Mouse (Mus musculus) liver, embryonic 12.5 days (tissue): ENCODE data around the gene Gper1. TPM values are rescaled to one million over a fixed set of nuclear protein-coding genes. Genes with fewer than 3 reads are reported as not detected.
"Not testable (repeated sequence)": the region's sequence is repeated elsewhere in the genome, so short reads cannot be mapped to it uniquely, and the experiment has no call there.

Experiments used
- ATAC-seq: fragments of 200-750 bp; cut with Nextera tagmentation; 2 replicates; pipeline ENCODE4 v1.8.0; 2017; ENCODE audit warnings: moderate number of reproducible peaks, mild to moderate bottlenecking, moderate library complexity
- H3K27ac ChIP-seq: fragments of 300-500 bp; sonication (generic); 2 replicates; pipeline ENCODE4 v1.5.1; 2016; ENCODE audit warnings: mild to moderate bottlenecking
- H3K27me3 ChIP-seq: fragments of 300-500 bp; sonication (generic); replicated peaks from 2 replicates; pipeline ENCODE4 v1.6.1; 2016; ENCODE audit warnings: mild to moderate bottlenecking, moderate library complexity
- H3K36me3 ChIP-seq: fragments of 300-500 bp; sonication (generic); 2 replicates; pipeline ENCODE4 v1.6.1; 2016; ENCODE audit warnings: mild to moderate bottlenecking, moderate library complexity
- H3K4me1 ChIP-seq: fragments of 300-500 bp; sonication (generic); 2 replicates; pipeline ENCODE4 v1.6.1; 2016
- H3K4me2 ChIP-seq: fragments of 300-500 bp; sonication (generic); 2 replicates; pipeline ENCODE4 v1.6.1; 2016; ENCODE audit warnings: mild to moderate bottlenecking, moderate library complexity
- H3K4me3 ChIP-seq: fragments of 300-500 bp; sonication (generic); 2 replicates; pipeline ENCODE4 v1.5.1; 2016; ENCODE audit warnings: mild to moderate bottlenecking, moderate library complexity
- H3K9ac ChIP-seq: fragments of 300-500 bp; sonication (generic); 2 replicates; pipeline ENCODE4 v1.6.1; 2016; ENCODE audit warnings: mild to moderate bottlenecking, moderate library complexity
- H3K9me3 ChIP-seq: fragments of 300-500 bp; sonication (generic); replicated peaks from 2 replicates; pipeline ENCODE4 v1.6.1; 2016; ENCODE audit warnings: mild to moderate bottlenecking, moderate library complexity
- WGBS: fragments of 180-500 bp; shearing (Covaris S2); methylation state at CpG from one replicate; pipeline ENCODE4 v1.1.7; 2016; ENCODE audit not compliant: insufficient replicate concordance; 5-methylcytosine and 5-hydroxymethylcytosine counted together
- polyA plus RNA-seq: library from polyadenylated mRNA; unstranded; fragments of >200 nt; fragmentation: Nextera tagmentation; extraction: Ambion mirVana; gene quantifications from 2 replicates; pipeline ENCODE4 v1.2.1, GENCODE M21; 2016

Gene Gper1
- polyA plus RNA-seq, 1 experiment from 2014 or later, result 0.51 TPM

DNA sequence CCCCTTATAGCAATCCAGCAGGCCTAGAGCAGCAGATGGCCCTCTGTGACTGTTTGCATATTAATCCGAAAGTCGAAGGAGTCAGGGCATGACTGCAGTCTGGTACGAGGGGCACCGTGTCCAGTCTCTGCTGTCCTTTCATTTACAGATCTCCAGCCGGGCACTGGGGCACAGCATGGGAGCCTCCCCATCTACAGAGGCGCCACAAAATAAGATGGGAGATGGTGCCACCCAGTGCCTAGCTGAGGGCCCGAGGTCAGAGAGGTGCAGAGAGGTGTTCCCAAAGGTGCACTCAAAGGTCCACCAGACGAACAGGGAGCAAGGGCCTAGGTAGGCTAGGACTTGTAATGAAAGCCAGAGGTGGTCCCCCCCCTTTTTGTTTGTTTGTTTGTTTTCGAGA is 39.7 kb upstream of the Gper1 start:
- Histone ChIP-seq H3K9ac (peak overlapping the region; percentile 83), H3K9me3 (no peaks in the 10 kb centered on the region), H3K4me2 (peak overlapping the region; percentile 91), H3K27me3 (no peaks in the 10 kb centered on the region), H3K4me1 (peaks cover 95% of the 10 kb centered on the region), H3K27ac (peak overlapping the region; percentile 100), H3K36me3 (peaks cover 41% of the 10 kb centered on the region), H3K4me3 (peak overlapping the region; percentile 78)
- WGBS, result 43% methylated on average over 9 of the region's 9 CpGs
- no peak for ATAC-seq

- Histone ChIP-seq H3K27ac (peak overlapping the region; percentile 100), H3K9ac (peak overlapping the region; percentile 83)
- no peak for ATAC-seq
These were observed 38.4 kb upstream of the Gper1 start for GRCm38 (mm10) chr5:139384531-139384930.

DNA sequence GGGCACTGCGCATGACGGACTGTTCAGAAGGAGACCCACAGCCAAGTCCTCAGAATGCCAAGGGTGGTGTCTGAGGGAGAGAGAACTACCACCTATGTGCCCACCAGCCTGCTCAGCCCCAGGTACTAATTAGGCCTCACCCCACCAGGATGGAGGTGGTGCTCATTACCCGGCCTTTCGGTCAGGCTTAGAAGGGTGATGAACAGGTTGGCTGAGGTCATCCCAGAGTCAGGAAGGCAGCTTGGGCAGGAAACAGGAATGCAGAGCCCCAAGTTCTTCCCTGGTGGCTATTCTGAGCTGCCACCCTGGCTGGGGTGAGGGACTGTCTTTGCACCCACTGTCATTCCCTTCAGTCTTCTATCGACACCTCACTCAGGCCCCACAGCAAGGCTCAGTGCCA is 36.9 kb upstream of the Gper1 start:
- Histone ChIP-seq H3K4me3 (peak overlapping the region; percentile 1; the same call in 1 of the 2 replicates), H3K27ac (peak overlapping the region; percentile 100)
- WGBS, result 88% methylated on average over 5 of the region's 5 CpGs

More at GRCm38 (mm10) chr5:139384531-139384930, 38.4 kb upstream of the Gper1 start:
- Histone ChIP-seq H3K27me3 (no peaks in the 10 kb centered on the region), H3K36me3 (peaks cover 45% of the 10 kb centered on the region), H3K4me2 (peak overlapping the region; percentile 91), H3K4me1 (peaks cover 95% of the 10 kb centered on the region), H3K9me3 (no peaks in the 10 kb centered on the region), H3K4me3 (no peak overlapping the region)
- WGBS, result 60% methylated on average over 10 of the region's 10 CpGs

DNA sequence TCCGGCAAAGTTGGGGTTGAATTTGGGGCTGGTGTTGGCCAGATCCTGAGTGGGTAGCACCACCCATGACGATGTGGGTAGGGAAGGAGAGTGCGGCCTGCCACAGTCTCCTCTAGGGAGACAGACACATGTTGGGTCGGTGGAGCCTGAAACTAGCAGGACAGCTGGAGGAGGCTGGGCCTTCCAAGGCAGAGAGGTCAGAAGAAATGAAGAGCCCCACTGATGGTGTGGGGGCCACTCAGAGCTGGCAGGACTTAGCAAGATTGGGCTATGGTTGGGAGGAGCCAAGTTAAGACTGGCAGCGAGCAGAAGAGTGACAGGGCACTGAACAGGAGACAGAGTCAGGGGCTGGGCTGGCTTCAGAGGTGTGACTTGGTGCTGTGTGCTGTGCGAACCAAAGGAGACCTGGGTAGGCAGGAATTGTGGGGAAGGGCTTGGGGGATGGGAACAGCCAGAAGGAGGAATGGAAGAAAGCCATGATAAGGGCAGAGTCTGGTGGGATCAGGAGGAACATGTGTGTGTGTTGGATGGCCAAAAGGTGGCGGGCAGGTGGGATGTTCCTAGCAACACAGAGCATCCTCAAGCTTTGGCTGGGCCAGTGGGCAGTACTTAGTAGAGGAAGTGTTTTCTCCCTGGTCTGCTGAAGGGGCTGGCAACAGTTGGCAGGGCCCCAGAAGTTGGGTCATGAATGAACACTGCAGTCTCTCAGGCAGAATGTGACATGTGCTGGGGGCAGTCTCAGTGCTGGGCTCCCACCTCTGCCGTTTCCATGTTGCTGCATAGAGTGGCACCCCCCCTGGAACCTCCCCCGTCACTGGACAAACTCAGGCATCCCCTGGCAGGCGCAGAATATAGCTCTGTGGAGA is 35.4 kb upstream of the Gper1 start:
- 71% methylated on average over 10 of the region's 10 CpGs for whole genome bisulfite sequencing
- peak overlapping the region; percentile 73 for H3K4me3 ChIP-seq
- peaks cover 63% of the 10 kb centered on the region for H3K36me3 ChIP-seq
- peak overlapping the region; percentile 100 for H3K27ac ChIP-seq
- peak overlapping the region; percentile 93 for H3K9ac ChIP-seq
- H3K27me3 ChIP-seq, result no peaks in the 10 kb centered on the region
- H3K9me3 ChIP-seq, result no peaks in the 10 kb centered on the region
- H3K4me2 ChIP-seq, result peak overlapping the region; percentile 91
- H3K4me1 ChIP-seq, result peaks cover 97% of the 10 kb centered on the region
- ATAC-seq, result no peak

More for the DNA sequence above, 36.9 kb upstream of the Gper1 start:
- H3K4me1 ChIP-seq, result peaks cover 97% of the 10 kb centered on the region
- H3K9me3 ChIP-seq, result no peaks in the 10 kb centered on the region
- ATAC-seq, result no peak
- H3K9ac ChIP-seq, result peak overlapping the region; percentile 93; the same call in 1 of the 2 replicates
- peaks cover 48% of the 10 kb centered on the region for H3K36me3 ChIP-seq
- H3K27me3 ChIP-seq, result no peaks in the 10 kb centered on the region
- H3K4me2 ChIP-seq, result peak overlapping the region; percentile 91

GRCm38 (mm10) chr5:139388195-139388570 is 34.8 kb upstream of the Gper1 start:
- H3K4me2 ChIP-seq, result peak overlapping the region; percentile 91
- no peaks in the 10 kb centered on the region for H3K9me3 ChIP-seq
- no peaks in the 10 kb centered on the region for H3K27me3 ChIP-seq
- no peak for ATAC-seq
- H3K36me3 ChIP-seq, result peaks cover 69% of the 10 kb centered on the region
- H3K4me3 ChIP-seq, result peak overlapping the region; percentile 73
- H3K9ac ChIP-seq, result peak overlapping the region; percentile 93
- peaks cover 97% of the 10 kb centered on the region for H3K4me1 ChIP-seq
- H3K27ac ChIP-seq, result peak overlapping the region; percentile 100
- WGBS, result 60% methylated on average over 4 of the region's 4 CpGs

DNA sequence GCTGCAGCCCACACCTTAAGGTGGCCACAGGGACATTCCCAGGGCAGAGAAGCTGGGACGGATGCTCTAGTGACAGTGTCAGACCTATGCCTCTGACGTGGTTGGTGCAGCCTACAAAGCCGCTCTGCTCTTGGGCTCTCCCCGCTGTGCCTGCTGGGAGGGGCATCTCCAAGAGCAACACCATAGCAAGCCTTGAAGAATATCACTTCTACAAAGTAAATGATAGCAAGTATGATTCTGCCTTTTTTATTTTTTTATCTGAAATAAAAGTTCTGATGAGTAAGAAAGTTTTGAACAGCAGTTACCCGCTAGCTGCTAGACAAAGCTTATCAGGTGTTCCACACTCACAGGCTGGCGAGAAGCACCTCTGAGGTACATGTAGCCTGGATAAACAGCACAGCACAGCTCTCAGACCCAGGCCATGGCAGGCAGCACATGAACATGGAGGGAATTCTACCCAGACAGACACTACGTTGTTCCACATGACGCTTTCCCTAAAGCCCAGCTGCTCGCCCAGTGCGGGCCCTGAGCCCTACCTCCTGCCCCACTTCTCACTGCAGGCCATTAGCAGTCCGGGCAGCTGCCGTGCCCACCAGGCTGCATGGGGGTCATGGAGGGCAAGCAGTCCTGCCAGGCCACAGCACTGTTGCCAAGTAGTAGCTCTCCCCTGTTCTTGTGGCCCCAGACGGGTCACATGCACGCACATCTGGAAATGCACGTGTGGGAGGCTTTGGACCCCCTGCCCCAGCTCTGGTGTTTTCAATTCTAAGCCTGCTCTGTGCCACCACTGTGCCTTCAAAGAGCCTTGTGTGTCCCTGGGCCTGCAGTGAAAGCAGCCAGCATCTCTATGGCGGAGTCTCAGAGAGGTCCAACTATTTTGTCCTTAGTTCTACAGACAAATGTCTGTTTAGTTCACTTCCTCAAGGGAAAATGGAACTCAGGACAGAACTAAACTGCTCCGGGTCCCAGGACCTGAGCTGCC is 34.0 kb upstream of the Gper1 start:
- Histone ChIP-seq H3K27ac (peak overlapping the region; percentile 100), H3K9me3 (no peaks in the 10 kb centered on the region), H3K4me2 (peak overlapping the region; percentile 91), H3K9ac (peak overlapping the region; percentile 93), H3K27me3 (no peaks in the 10 kb centered on the region), H3K4me1 (peaks cover 97% of the 10 kb centered on the region), H3K36me3 (peaks cover 72% of the 10 kb centered on the region), H3K4me3 (peak overlapping the region; percentile 73)
- peak; percentile 79 for ATAC-seq
- WGBS, result 32% methylated on average over 17 of the region's 17 CpGs

DNA sequence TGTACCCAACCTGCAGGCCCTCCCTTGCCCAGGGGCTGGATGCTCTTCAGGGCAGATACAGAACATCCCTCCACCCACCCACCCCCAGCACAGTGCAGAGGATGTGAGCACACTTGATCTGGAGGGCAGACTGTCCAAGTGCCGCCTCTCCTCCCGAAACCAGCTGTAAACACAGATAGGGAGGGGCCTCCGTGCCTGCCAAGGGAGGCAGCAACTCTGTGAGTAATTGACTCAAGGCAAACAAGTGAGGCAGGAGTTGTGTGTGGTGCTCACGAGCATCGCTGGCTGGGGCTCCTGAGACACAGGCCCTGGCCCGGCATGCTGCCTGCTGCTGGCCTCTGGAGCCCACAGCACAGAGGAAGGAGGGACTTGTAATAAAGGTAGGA is 33.3 kb upstream of the Gper1 start:
- WGBS, result 7% methylated on average over 6 of the region's 6 CpGs
- peaks cover 72% of the 10 kb centered on the region for H3K36me3 ChIP-seq
- peak overlapping the region; percentile 91 for H3K4me2 ChIP-seq
- peak overlapping the region; percentile 100 for H3K27ac ChIP-seq
- no peaks in the 10 kb centered on the region for H3K9me3 ChIP-seq
- H3K4me1 ChIP-seq, result peaks cover 97% of the 10 kb centered on the region
- ATAC-seq, result peak; percentile 87
- H3K27me3 ChIP-seq, result no peaks in the 10 kb centered on the region
- H3K4me3 ChIP-seq, result peak overlapping the region; percentile 73
- H3K9ac ChIP-seq, result peak overlapping the region; percentile 93

GRCm38 (mm10) chr5:139390324-139391119 is 32.4 kb upstream of the Gper1 start:
- Histone ChIP-seq H3K27ac (peak overlapping the region; percentile 100), H3K9ac (peak overlapping the region; percentile 93), H3K4me2 (peak overlapping the region; percentile 91), H3K4me3 (peak overlapping the region; percentile 73), H3K4me1 (peaks cover 97% of the 10 kb centered on the region), H3K36me3 (peaks cover 72% of the 10 kb centered on the region)
- ATAC-seq, result peak; percentile 30
- H3K27me3 ChIP-seq, H3K9me3 ChIP-seq: not testable (repeated sequence)
- 39% methylated on average over 5 of the region's 5 CpGs for WGBS

DNA sequence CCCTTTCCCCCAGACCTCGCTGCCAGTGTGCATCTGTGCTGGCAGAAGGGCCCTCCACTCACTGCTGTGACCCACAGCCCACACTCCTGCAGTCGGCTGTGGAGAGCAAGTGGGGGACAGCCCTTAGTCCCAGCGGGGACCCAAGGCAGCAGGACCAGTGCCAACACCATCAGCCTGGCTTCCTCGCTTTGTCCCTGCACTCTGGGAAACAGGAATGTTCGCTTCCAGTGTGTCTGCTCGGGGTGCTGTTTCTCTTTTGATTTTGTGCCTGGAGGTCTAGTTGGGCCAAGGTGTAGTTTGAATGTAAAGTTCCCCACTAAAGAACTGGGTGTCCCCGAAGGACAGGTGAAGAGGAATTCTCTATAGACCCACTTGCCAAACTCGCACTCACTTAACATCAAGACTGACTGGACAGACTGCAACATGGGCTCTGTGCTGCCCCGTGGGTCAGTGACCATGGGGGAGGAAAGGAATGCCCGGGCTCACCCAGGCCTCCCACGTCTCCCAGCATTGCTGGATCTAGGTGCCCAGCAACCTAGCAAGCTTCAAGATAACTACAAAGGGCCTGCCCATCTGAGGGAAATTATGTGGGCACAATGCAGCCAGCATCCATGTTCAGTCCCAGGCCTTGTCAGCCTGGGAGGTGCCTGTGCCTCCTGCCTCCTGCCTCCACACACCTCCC is 31.5 kb upstream of the Gper1 start:
- H3K36me3 ChIP-seq, result peaks cover 72% of the 10 kb centered on the region
- 82% methylated on average over 11 of the region's 11 CpGs for WGBS
- peaks cover 91% of the 10 kb centered on the region for H3K4me1 ChIP-seq
- peak overlapping the region; percentile 93 for H3K9ac ChIP-seq
- H3K27ac ChIP-seq, result peak overlapping the region; percentile 100
- no peaks in the 10 kb centered on the region for H3K9me3 ChIP-seq
- H3K4me3 ChIP-seq, result peak overlapping the region; percentile 73
- ATAC-seq, result no peak
- H3K4me2 ChIP-seq, result peak overlapping the region; percentile 91
- no peaks in the 10 kb centered on the region for H3K27me3 ChIP-seq

DNA sequence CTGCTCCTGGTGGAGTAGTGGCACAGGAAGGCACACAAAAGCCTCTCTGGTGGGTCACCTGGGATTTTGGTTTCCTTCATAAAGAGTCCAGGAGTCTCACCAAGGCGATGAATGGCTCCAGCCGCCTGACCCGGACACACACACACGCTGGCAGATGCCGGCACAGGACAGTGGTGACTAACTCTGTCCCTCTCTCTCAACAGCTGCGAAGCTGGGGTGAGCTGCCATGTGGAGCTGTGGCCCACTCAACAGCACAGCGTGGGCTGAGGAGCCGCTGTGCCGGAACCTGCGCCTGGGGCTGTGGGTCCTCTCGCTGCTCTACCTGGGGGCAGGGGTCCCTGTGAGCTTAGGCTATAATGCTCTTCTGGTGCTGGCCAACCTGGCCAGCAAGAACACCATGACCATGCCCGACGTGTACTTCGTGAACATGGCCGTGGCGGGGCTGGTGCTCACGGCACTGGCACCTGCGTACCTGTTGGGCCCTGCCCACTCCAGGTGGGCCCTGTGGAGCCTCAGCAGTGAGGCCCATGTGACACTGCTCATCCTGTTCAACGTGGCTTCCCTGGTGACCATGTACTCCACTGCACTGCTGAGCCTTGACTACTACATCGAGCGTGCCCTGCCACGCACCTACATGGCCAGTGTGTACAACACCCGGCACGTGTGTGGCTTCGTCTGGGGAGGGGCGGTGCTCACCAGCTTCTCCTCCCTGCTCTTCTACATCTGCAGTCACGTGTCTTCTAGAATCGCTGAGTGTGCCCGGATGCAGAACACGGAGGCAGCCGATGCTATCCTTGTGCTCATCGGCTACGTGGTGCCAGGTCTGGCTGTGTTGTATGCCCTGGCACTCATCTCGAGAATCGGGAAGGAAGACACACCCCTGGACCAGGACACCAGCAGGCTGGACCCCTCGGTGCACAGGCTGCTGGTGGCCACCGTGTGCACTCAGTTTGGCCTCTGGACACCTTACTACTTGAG is 30.4 kb upstream of the Gper1 start:
- H3K9me3 ChIP-seq, result no peaks in the 10 kb centered on the region
- peaks cover 91% of the 10 kb centered on the region for H3K4me1 ChIP-seq
- H3K27me3 ChIP-seq, result no peaks in the 10 kb centered on the region
- peak overlapping the region; percentile 100 for H3K27ac ChIP-seq
- peaks cover 67% of the 10 kb centered on the region for H3K36me3 ChIP-seq
- H3K4me3 ChIP-seq, result peak overlapping the region; percentile 73
- no peak for ATAC-seq
- H3K4me2 ChIP-seq, result peak overlapping the region; percentile 91
- 91% methylated on average over 37 of the region's 37 CpGs for WGBS
- H3K9ac ChIP-seq, result peak overlapping the region; percentile 93
